Comparison of ENCODE assay signal across 8 mouse cellular contexts in the genomic region with DNA sequence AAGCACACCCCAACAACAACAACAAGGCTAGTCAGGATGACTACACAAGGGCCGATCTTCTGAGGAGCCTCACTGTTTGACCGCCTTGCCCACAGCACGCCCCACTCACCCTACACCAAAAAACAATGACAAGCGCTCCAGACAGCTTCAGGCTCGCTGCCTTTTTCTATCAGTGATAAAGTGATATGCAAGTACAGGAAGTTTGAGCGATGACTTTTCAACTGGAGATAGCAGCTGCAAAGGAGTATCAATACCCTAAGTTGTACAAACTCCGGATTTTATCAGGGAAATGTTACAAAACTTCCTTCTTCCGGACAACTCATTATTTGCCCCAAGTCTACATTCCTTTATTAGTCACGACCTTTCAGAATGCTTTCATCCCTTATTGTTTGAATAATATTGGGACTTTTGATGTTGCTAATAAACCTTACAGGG. TPM values are rescaled to one million over a fixed set of nuclear protein-coding genes. Genes with fewer than 3 reads are reported as not detected.
DNase-seq lines count a peak whose midpoint lies in the region; ATAC-seq and TF ChIP-seq lines count a peak whose summit lies in the region.

No protein-coding gene starts in this region.

- DNase-seq in heart, adult 2 months, result peak in 1 of 2 experiments; percentile 8
- DNase-seq in heart, postnatal 25 days (ENCODE audit: low spot score), result no peak
- DNase-seq in G1E (ENCODE audit: low spot score), result no peak
- DNase-seq in stomach, postnatal 0 days (ENCODE audit: low spot score), result peak; percentile 21
- no peak for DNase-seq in urinary bladder, adult 2 months (ENCODE audit: low spot score)
- DNase-seq in left cerebral cortex, postnatal 25 days (ENCODE audit: low spot score in 2 of 2), result no peak

- TF ChIP-seq POLR2A in heart, adult 2 months (IDR thresholded peaks at IDR 0.05; ENCODE audit: insufficient read depth, low read depth, low read length), result no peak

- peaks cover 15% of the 10 kb centered on the region for H3K36me3 ChIP-seq in heart, adult 2 months (ENCODE audit: control insufficient read depth, insufficient read depth, low read length)
- H3K36me3 ChIP-seq in G1E (replicated peaks), result peaks cover 26% of the 10 kb centered on the region
- peaks cover 11% of the 10 kb centered on the region for H3K36me3 ChIP-seq in liver, embryonic 12.5 days
- no peaks in the 10 kb centered on the region for H3K36me3 ChIP-seq in stomach, postnatal 0 days (ENCODE audit: control insufficient read depth, insufficient read depth, low read length)

- H3K27me3 ChIP-seq in heart, adult 2 months (ENCODE audit: control insufficient read depth, insufficient read depth, low read length), result no peaks in the 10 kb centered on the region
- H3K27me3 ChIP-seq in G1E (ENCODE audit: insufficient read depth, low read length), result peaks cover 8% of the 10 kb centered on the region
- H3K27me3 ChIP-seq in liver, embryonic 12.5 days (replicated peaks), result peaks cover 2% of the 10 kb centered on the region; the same call in 1 of the 2 replicates
- no peaks in the 10 kb centered on the region for H3K27me3 ChIP-seq in stomach, postnatal 0 days (ENCODE audit: control insufficient read depth, insufficient read depth, low read length)

- H3K27ac ChIP-seq in heart, adult 2 months, result peak overlapping the region; percentile 93
- H3K27ac ChIP-seq in liver, embryonic 12.5 days, result no peak overlapping the region; the same call in 1 of the 2 replicates
- peak overlapping the region; percentile 97 for H3K27ac ChIP-seq in stomach, postnatal 0 days (replicated peaks)

- intact Hi-C loops in heart, adult 2 months (cut with DNase I), result loop anchor here (2.0 to 10.0 kb wide), 3 partner anchors 68 to 511 kb away; a partner anchor contains a TSS
- intact Hi-C loops in heart, postnatal 25 days (cut with DNase I), result loop anchor here (5.0 kb wide), 1 partner anchor 71 kb away; no protein-coding TSS in a partner anchor
- intact Hi-C loops in left cerebral cortex, postnatal 25 days (cut with DNase I), result loop anchor here (5.0 to 10.0 kb wide), 2 partner anchors 101 to 408 kb away; no protein-coding TSS in a partner anchor

- peak overlapping the region; percentile 98 for H3K4me3 ChIP-seq in heart, adult 2 months
- H3K4me3 ChIP-seq in G1E (ENCODE audit: low read depth, low read length), result peak overlapping the region; percentile 96
- H3K4me3 ChIP-seq in liver, embryonic 12.5 days, result peak overlapping the region; percentile 96
- peak overlapping the region; percentile 100 for H3K4me3 ChIP-seq in stomach, postnatal 0 days (ENCODE audit: low read depth, low read length)

- no peak for TF ChIP-seq EP300 in heart, adult 2 months (IDR thresholded peaks at IDR 0.05; ENCODE audit: insufficient read depth, low read depth, low read length)
- TF ChIP-seq EP300 in stomach, postnatal 0 days (optimal IDR thresholded peaks at IDR 0.05), result no peak

- 9% methylated on average over 9 of the region's 9 CpGs for WGBS in heart, adult 2 months
- 22% methylated on average over 9 of the region's 9 CpGs for whole genome bisulfite sequencing in liver, embryonic 12.5 days (ENCODE audit: insufficient replicate concordance)
- 17% methylated on average over 9 of the region's 9 CpGs for WGBS in stomach, postnatal 0 days

- ATAC-seq in G1E (ENCODE audit: extremely low read depth, insufficient number of reproducible peaks, low FRiP score, poor library complexity, severe bottlenecking), result peak; percentile 48; the same call in 1 of the 2 replicates
- peak; percentile 13; the same call in 1 of the 2 replicates for ATAC-seq in granulocyte monocyte progenitor cell, adult 5-6 weeks (replicated peaks; ENCODE audit: poor library complexity, severe bottlenecking)
- no peak for ATAC-seq in liver, embryonic 12.5 days
- no peak; the same call in 1 of the 2 replicates for ATAC-seq in stomach, postnatal 0 days (ENCODE audit: low FRiP score, low TSS enrichment)

- H3K79me2 ChIP-seq in heart, adult 2 months (replicated peaks; ENCODE audit: control insufficient read depth, insufficient read depth, low read length), result peaks cover 13% of the 10 kb centered on the region

- H3K9ac ChIP-seq in heart, adult 2 months (ENCODE audit: low read depth, low read length), result peak overlapping the region; percentile 24
- H3K9ac ChIP-seq in liver, embryonic 12.5 days, result peak overlapping the region; percentile 98
- H3K9ac ChIP-seq in stomach, postnatal 0 days (ENCODE audit: low read length), result peak overlapping the region; percentile 100

- peak overlapping the region; percentile 92 for H3K4me2 ChIP-seq in liver, embryonic 12.5 days
- peak overlapping the region; percentile 83 for H3K4me2 ChIP-seq in stomach, postnatal 0 days (replicated peaks; ENCODE audit: low read depth)

- no peak for TF ChIP-seq CTCF in heart, adult 2 months (IDR thresholded peaks at IDR 0.05)
- TF ChIP-seq CTCF in G1E (IDR thresholded peaks at IDR 0.05; ENCODE audit: low read depth, low read length), result no peak
- no peak for TF ChIP-seq CTCF in stomach, postnatal 0 days (IDR thresholded peaks at IDR 0.05; ENCODE audit: low read depth)

- peaks cover 8% of the 10 kb centered on the region for H3K4me1 ChIP-seq in heart, adult 2 months (ENCODE audit: control insufficient read depth, insufficient read depth, low read length)
- peaks cover 20% of the 10 kb centered on the region for H3K4me1 ChIP-seq in G1E (ENCODE audit: insufficient read depth, low read depth, low read length)
- H3K4me1 ChIP-seq in liver, embryonic 12.5 days, result peaks cover 30% of the 10 kb centered on the region
- H3K4me1 ChIP-seq in stomach, postnatal 0 days (replicated peaks; ENCODE audit: control insufficient read depth, insufficient read depth), result no peaks in the 10 kb centered on the region

- H3K9me3 ChIP-seq in G1E (replicated peaks), result no peaks in the 10 kb centered on the region
- H3K9me3 ChIP-seq in liver, embryonic 12.5 days (replicated peaks), result no peaks in the 10 kb centered on the region
- H3K9me3 ChIP-seq in stomach, postnatal 0 days (ENCODE audit: control insufficient read depth, low read length), result no peaks in the 10 kb centered on the region

RNA-seq across cellular contexts. Expression of a gene that starts 1.5 kb away (rescaled TPM):
- 10 to 100 TPM; 16.8 to 19.2 TPM for total RNA-seq in heart, adult 2 months (2021)
- polyA plus RNA-seq in heart, adult 2 months (2012; rRNA removed), result 3.7 and 8.6 TPM in 2 replicates
- total RNA-seq in heart, postnatal 25 days (2021), result 10 to 100 TPM; 20.5 to 23.2 TPM
- total RNA-seq in G1E (2014; fragmentation: Nextera tagmentation) (57.4 and 63.0 TPM in 2 replicates), G1E (2017) (64.3 and 69.3 TPM in 2 replicates)
- polyA plus RNA-seq in G1E (2012), result 24.6 and 32.0 TPM in 2 replicates
- 14.2 and 42.0 TPM in 2 replicates for total RNA-seq in granulocyte monocyte progenitor cell, adult 5-6 weeks (2014; fragmentation: Nextera tagmentation)
- total RNA-seq in granulocyte monocyte progenitor cell, adult 5-6 weeks (2017), result 40.3 and 58.9 TPM in 2 replicates
- 32.5 and 35.1 TPM in 2 replicates for polyA plus RNA-seq in liver, embryonic 12.5 days (2016; fragmentation: Nextera tagmentation; extraction: Ambion mirVana)
- 42.2 and 43.2 TPM in 2 replicates for polyA plus RNA-seq in stomach, postnatal 0 days (2015; fragmentation: Nextera tagmentation; extraction: Ambion mirVana)
- 29.9 and 33.8 TPM in 2 replicates for polyA plus RNA-seq in urinary bladder, adult 2 months (2012; rRNA removed)
- total RNA-seq in left cerebral cortex, postnatal 25 days (2021), result 10 to 100 TPM; 17.7 to 20.6 TPM

RNA-seq across cellular contexts. Expression of a gene that starts 32.4 kb away (rescaled TPM):
- total RNA-seq in heart, adult 2 months (2021), result not detected
- not detected in 2 replicates for polyA plus RNA-seq in heart, adult 2 months (2012; rRNA removed)
- total RNA-seq in heart, postnatal 25 days (2021), result not detected
- total RNA-seq in G1E (2014; fragmentation: Nextera tagmentation) (not detected in 2 replicates), G1E (2017) (not detected in 2 replicates)
- polyA plus RNA-seq in G1E (2012), result not detected in 2 replicates
- not detected in 2 replicates for total RNA-seq in granulocyte monocyte progenitor cell, adult 5-6 weeks (2014; fragmentation: Nextera tagmentation)
- total RNA-seq in granulocyte monocyte progenitor cell, adult 5-6 weeks (2017), result not detected in 2 replicates
- polyA plus RNA-seq in liver, embryonic 12.5 days (2016; fragmentation: Nextera tagmentation; extraction: Ambion mirVana), result not detected in 2 replicates
- not detected in 2 replicates for polyA plus RNA-seq in stomach, postnatal 0 days (2015; fragmentation: Nextera tagmentation; extraction: Ambion mirVana)
- polyA plus RNA-seq in urinary bladder, adult 2 months (2012; rRNA removed), result not detected in 2 replicates
- total RNA-seq in left cerebral cortex, postnatal 25 days (2021), result not detected

Comparison
In these comparisons a context has a peak if more than half of its experiments do, and no peak if none do; other contexts are left out.
1. H3K9ac ChIP-seq: peak in every context shown above with its lines; median percentile 100 in stomach, postnatal 0 days; 98 in liver, embryonic 12.5 days; 24 in heart, adult 2 months.
2. ATAC-seq: peak in G1E (single experiment) and granulocyte monocyte progenitor cell, adult 5-6 weeks (single experiment); none in liver, embryonic 12.5 days (single experiment) and stomach, postnatal 0 days (single experiment).
3. Peak in every context shown above with its lines, with median percentiles within 50 percentile points of each other: H3K4me3 ChIP-seq.